Mouse (Mus musculus) central nervous system, embryonic 14 days (tissue): ENCODE results near the gene Spag4. TPM values are rescaled to one million over a fixed set of nuclear protein-coding genes. Genes with fewer than 3 reads are reported as not detected.

Experiments
- polyA plus RNA-seq: library from polyadenylated mRNA; depleted of rRNA; stranded (reverse); fragments of >200 nt; gene quantifications from 2 replicates; pipeline ENCODE4 v1.2.3, GENCODE M21; 2012; rRNA removed

Spag4 gene
- 9.0 and 11.0 TPM in 2 replicates for polyA plus RNA-seq

DNA sequence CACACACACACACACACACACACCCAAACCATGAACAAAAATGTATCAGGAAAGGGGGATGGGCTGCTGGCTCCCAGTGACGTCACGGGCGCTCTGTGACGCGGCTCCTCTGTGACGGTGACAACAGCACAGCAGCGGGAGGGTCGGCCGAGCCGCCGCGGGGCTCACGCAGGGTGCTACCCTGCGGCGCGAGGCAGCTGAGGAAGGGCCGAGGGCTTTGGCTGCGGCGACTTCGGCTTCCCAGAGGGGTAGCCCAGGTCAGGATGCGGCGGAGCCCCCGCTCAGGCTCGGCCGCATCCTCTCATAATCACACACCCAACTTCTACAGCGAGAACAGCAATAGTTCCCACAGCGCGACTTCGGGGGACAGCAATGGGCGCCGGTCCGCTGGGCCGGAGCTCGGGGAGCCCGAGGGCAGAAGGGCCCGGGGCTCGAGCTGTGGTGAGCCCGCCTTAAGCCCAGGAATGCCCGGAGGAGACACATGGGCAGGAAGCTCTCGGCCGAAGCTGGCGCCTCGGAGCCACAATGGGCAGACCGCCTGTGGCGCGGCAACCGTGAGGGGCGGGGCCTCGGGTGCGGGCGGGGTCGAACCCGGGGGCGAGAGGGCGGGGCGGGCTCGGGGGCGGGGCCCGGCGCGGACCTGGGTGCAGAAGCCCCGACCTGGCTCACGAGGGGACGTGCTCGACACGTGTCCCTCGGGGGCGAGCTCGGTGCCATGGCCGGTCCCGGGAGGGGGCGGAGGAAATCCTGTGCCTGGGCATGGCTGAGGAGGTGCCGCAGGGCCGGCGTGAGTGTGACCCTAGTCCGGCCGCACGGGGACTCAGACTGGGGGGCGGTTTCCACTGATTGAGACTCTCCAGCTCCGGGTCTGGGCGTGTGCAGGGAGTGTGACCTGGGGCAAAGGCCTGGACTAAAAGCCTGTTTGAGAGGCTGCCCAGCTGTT is at the start of gene Spag4:
Gene Spag4 (plus strand): TSS at position 77 of the 943 bp plus-strand sequence.

DNA sequence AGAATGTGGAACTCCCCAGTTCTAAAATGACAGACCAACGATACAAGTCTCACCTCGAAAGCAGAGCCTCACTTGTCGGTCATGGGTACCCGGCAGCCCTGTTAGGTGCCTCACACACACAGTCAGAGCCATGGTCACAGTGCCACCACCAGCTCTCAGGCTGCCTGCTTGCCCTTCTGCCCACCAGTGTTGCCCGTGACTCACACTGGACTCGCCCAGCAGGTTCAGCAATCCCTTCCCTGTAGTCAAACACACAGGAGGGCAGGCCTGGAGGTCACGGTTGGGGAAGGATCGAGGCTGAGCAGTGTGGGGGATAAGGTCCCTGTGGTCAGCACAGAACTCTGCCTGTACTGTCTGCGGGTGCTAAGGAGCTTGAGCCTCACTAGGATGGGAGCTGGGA is 12.2 kb upstream of the Spag4 start, which contains the start of gene Fer1l4:
Gene Fer1l4 (minus strand): TSS at position 132 of the 400 bp plus-strand sequence.

DNA sequence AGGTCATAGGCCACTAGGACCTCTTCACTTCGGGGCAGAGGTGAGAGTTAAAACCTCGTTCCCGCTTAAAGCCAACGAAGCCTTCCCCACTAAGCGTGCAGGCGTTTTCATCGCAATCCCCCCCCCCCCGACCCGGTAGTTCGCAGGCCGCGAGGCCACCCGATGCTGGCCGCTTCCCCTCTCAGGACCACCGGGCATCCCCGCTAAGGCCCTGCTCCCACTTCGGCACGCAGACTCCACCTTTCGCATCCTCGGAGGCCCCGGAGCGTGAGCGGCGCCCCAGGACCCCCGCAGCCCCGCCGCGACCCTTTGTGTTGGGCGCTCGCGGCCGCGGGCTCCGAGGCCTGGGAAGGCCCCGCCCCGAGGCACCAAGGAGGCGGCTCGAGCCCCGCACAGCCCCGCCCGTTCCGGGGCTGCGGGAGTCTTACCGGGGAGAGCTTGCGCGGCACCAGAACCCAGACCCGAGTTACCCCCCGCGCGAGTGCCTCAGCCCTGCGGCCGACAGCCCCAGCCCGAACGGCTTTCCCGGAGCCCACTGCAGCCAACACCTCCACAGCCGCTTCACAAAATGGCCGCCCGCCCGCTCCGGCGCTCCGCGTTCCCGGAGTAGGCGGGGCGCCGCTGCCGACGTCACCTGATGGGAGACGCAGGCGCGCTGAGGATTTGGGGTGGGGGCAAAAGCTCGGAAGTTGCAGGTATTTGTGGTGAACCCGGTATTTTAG is 46.5 kb downstream of the Spag4 start, which contains the start of the genes Cpne1 and Rbm12:
Gene Cpne1 (minus strand): TSS at position 608 of the 722 bp plus-strand sequence.
Gene Rbm12 (minus strand): TSS at position 621 of the 722 bp plus-strand sequence.

Other genes starting within 250 kb of the Spag4 start
- 22.7 and 22.9 TPM in 2 replicates for gene BC029722, start 245.7 kb upstream of the Spag4 start, polyA plus RNA-seq
- gene Eif6, start 238.2 kb upstream of the Spag4 start, polyA plus RNA-seq, result 83.7 and 90.0 TPM in 2 replicates
- 0.08 TPM in 1 of 2 replicates, not detected in the other for gene Fam83c, start 230.3 kb upstream of the Spag4 start, polyA plus RNA-seq
- 48.4 and 50.8 TPM in 2 replicates for gene Uqcc1, start 134.9 kb upstream of the Spag4 start, polyA plus RNA-seq
- not detected in 2 replicates for gene Gm15557, start 124.4 kb upstream of the Spag4 start, polyA plus RNA-seq
- 1.2 and 2.2 TPM in 2 replicates for gene Gdf5, start 119.8 kb upstream of the Spag4 start, polyA plus RNA-seq
- gene Cep250, start 108.7 kb upstream of the Spag4 start, polyA plus RNA-seq, result 23.8 and 26.5 TPM in 2 replicates
- 3.9 and 4.1 TPM in 2 replicates for gene 6430550D23Rik, start 57.2 kb upstream of the Spag4 start, polyA plus RNA-seq
- 364 and 378 TPM in 2 replicates for gene Ergic3, start 57.1 kb upstream of the Spag4 start, polyA plus RNA-seq
- gene Fer1l4, start 12.2 kb upstream of the Spag4 start, polyA plus RNA-seq, result 0.05 TPM in 2 replicates
- 72.3 and 85.1 TPM in 2 replicates for gene Cpne1, start 46.8 kb downstream of the Spag4 start, polyA plus RNA-seq
- gene Rbm12, start 46.8 kb downstream of the Spag4 start, polyA plus RNA-seq, result 25.2 and 25.7 TPM in 2 replicates
- 12.9 and 13.2 TPM in 2 replicates for gene Gm28036, start 61.9 kb downstream of the Spag4 start, polyA plus RNA-seq
- gene Romo1, start 78.9 kb downstream of the Spag4 start, polyA plus RNA-seq, result 400 and 406 TPM in 2 replicates
- gene Nfs1, start 79.0 kb downstream of the Spag4 start, polyA plus RNA-seq, result 31.2 and 36.0 TPM in 2 replicates
- gene Rbm39, start 115.1 kb downstream of the Spag4 start, polyA plus RNA-seq, result 194 and 214 TPM in 2 replicates
- gene Phf20, start 131.3 kb downstream of the Spag4 start, polyA plus RNA-seq, result 26.2 and 28.2 TPM in 2 replicates
- gene Cnbd2, start 247.1 kb downstream of the Spag4 start, polyA plus RNA-seq, result 4.8 and 5.8 TPM in 2 replicates
- gene Scand1, start 247.5 kb downstream of the Spag4 start, polyA plus RNA-seq, result 109 and 118 TPM in 2 replicates